Mouse (Mus musculus) stomach, embryonic 14.5 days (tissue): Measurements from ENCODE around the gene C330021F23Rik. TPM values are rescaled to one million over a fixed set of nuclear protein-coding genes. Genes with fewer than 3 reads are reported as not detected.

Experiments used
- ATAC-seq: fragments of 200-750 bp; cut with Nextera tagmentation; 2 replicates; pipeline ENCODE4 v1.8.0; 2017; ENCODE audit warnings: low read depth, moderate TSS enrichment; ENCODE audit not compliant: insufficient number of reproducible peaks, insufficient read depth, low FRiP score
- H3K27ac ChIP-seq: fragments of 300-500 bp; sonication (generic); 2 replicates; pipeline ENCODE4 v1.5.1; 2014; ENCODE audit warnings: mild to moderate bottlenecking, low read length, moderate library complexity, mixed read lengths
- H3K27me3 ChIP-seq: fragments of 300-500 bp; sonication (generic); 2 replicates; pipeline ENCODE4 v1.6.1; 2014; ENCODE audit warnings: low read length, control low read depth, mixed read lengths; ENCODE audit not compliant: control insufficient read depth, insufficient read depth
- H3K36me3 ChIP-seq: fragments of 300-500 bp; sonication (generic); 2 replicates; pipeline ENCODE4 v1.6.1; 2014; ENCODE audit warnings: mild to moderate bottlenecking, control low read depth, low read length, moderate library complexity, mixed read lengths; ENCODE audit not compliant: control insufficient read depth, insufficient read depth
- H3K4me1 ChIP-seq: fragments of 300-500 bp; sonication (generic); 2 replicates; pipeline ENCODE4 v1.6.1; 2014; ENCODE audit warnings: low read length, control low read depth, mixed read lengths; ENCODE audit not compliant: control insufficient read depth, insufficient read depth
- H3K4me2 ChIP-seq: fragments of 300-500 bp; sonication (generic); replicated peaks from 2 replicates; pipeline ENCODE4 v1.6.1; 2014; ENCODE audit warnings: low read depth, low read length, control low read depth
- H3K4me3 ChIP-seq: fragments of 300-500 bp; sonication (generic); 2 replicates; pipeline ENCODE4 v1.5.1; 2014; ENCODE audit warnings: low read depth, low read length, control low read depth
- H3K9ac ChIP-seq: fragments of 300-500 bp; sonication (generic); replicated peaks from 2 replicates; pipeline ENCODE4 v1.6.1; 2014; ENCODE audit warnings: low read depth, mild to moderate bottlenecking, control low read depth, low read length, moderate library complexity, mixed read lengths
- H3K9me3 ChIP-seq: fragments of 300-500 bp; sonication (generic); 2 replicates; pipeline ENCODE4 v1.6.1; 2016; ENCODE audit warnings: low read depth, low read length, control low read depth; ENCODE audit not compliant: control insufficient read depth
- WGBS: fragments of 180-500 bp; shearing (Covaris S2); extraction: QIAGEN DNeasy Blood & Tissue Kit; methylation state at CpG from one replicate; pipeline ENCODE4 v1.1.7; 2014; 5-methylcytosine and 5-hydroxymethylcytosine counted together
- polyA plus RNA-seq: library from polyadenylated mRNA; unstranded; fragments of >200 nt; fragmentation: Nextera tagmentation; extraction: Ambion mirVana; gene quantifications from 2 replicates; pipeline ENCODE4 v1.2.1, GENCODE M21; 2014

The C330021F23Rik gene
- polyA plus RNA-seq, 1 experiment from 2014 or later, result 1.2 TPM

GRCm38 (mm10) chr8:3621199-3621970 lies 53.6 kb downstream of the C330021F23Rik start, which contains the start of the genes Xab2 and Pet100:
TSS of gene Xab2 (minus strand) at chr8:3621316.
TSS of gene Pet100 (plus strand) at chr8:3621548.
- peak within 1 kb of the TSS; percentile 72 for H3K9ac ChIP-seq
- H3K4me1 ChIP-seq, result peaks cover 12% of the 10 kb centered on the region
- WGBS, result under 1% methylated on average over 37 of the region's 37 CpGs
- H3K9me3 ChIP-seq, result no peaks in the 10 kb centered on the region
- ATAC-seq, result peak; percentile 99
- H3K36me3 ChIP-seq, result peaks cover 17% of the 10 kb centered on the region
- peak within 1 kb of the TSS; percentile 89 for H3K4me2 ChIP-seq
- no peak within 1 kb of the TSS for H3K27ac ChIP-seq
- peak within 1 kb of the TSS; percentile 83 for H3K4me3 ChIP-seq
- no peaks in the 10 kb centered on the region for H3K27me3 ChIP-seq

GRCm38 (mm10) chr8:3622119-3622518 lies 54.3 kb downstream of the C330021F23Rik start:
- Histone ChIP-seq H3K9ac (peak overlapping the region; percentile 41; the same call in 1 of the 2 replicates), H3K9me3 (no peaks in the 10 kb centered on the region), H3K27ac (no peak overlapping the region), H3K36me3 (peaks cover 12% of the 10 kb centered on the region), H3K27me3 (no peaks in the 10 kb centered on the region), H3K4me2 (peak overlapping the region; percentile 63), H3K4me3 (peak overlapping the region; percentile 83), H3K4me1 (peaks cover 12% of the 10 kb centered on the region)
- no peak for ATAC-seq
- WGBS, result 61% methylated on average over 8 of the region's 8 CpGs

- Histone ChIP-seq H3K9me3 (no peaks in the 10 kb centered on the region), H3K27ac (no peak within 1 kb of the TSS), H3K4me1 (peaks cover under 1% of the 10 kb centered on the region; the same call in 1 of the 2 replicates), H3K27me3 (no peaks in the 10 kb centered on the region), H3K4me3 (no peak within 1 kb of the TSS), H3K36me3 (no peaks in the 10 kb centered on the region; the same call in 1 of the 2 replicates), H3K9ac (no peak within 1 kb of the TSS), H3K4me2 (no peak within 1 kb of the TSS)
- 60% methylated on average over 1 of the region's 1 CpGs for WGBS
- ATAC-seq, result no peak
These were observed 57.7 kb downstream of the C330021F23Rik start, which contains the start of gene Pcp2 for GRCm38 (mm10) chr8:3625445-3625844. TSS of gene Pcp2 (minus strand) at chr8:3625545.

- Histone ChIP-seq H3K4me3 (no peak overlapping the region), H3K27me3 (no peaks in the 10 kb centered on the region), H3K4me2 (no peak overlapping the region), H3K27ac (no peak overlapping the region), H3K36me3 (no peaks in the 10 kb centered on the region; the same call in 1 of the 2 replicates), H3K9me3 (no peaks in the 10 kb centered on the region), H3K9ac (no peak overlapping the region), H3K4me1 (no peaks in the 10 kb centered on the region; the same call in 1 of the 2 replicates)
- WGBS, result 56% methylated on average over 5 of the region's 5 CpGs
- ATAC-seq, result no peak
These were observed 59.2 kb downstream of the C330021F23Rik start for GRCm38 (mm10) chr8:3626971-3627370.

- Histone ChIP-seq H3K4me2 (no peak overlapping the region), H3K36me3 (no peaks in the 10 kb centered on the region), H3K27ac (no peak overlapping the region), H3K9ac (no peak overlapping the region), H3K4me3 (no peak overlapping the region), H3K27me3 (no peaks in the 10 kb centered on the region), H3K9me3 (no peaks in the 10 kb centered on the region), H3K4me1 (no peaks in the 10 kb centered on the region)
- 26% methylated on average over 5 of the region's 5 CpGs for WGBS
- no peak for ATAC-seq
These were observed 60.2 kb downstream of the C330021F23Rik start for GRCm38 (mm10) chr8:3628014-3628413.

GRCm38 (mm10) chr8:3630647-3631477 lies 63.1 kb downstream of the C330021F23Rik start, which contains the start of gene Stxbp2:
TSS of gene Stxbp2 (plus strand) at chr8:3630955.
- H3K4me3 ChIP-seq, result peak within 1 kb of the TSS; percentile 56
- H3K36me3 ChIP-seq, result peaks cover under 1% of the 10 kb centered on the region; the same call in 1 of the 2 replicates
- H3K4me1 ChIP-seq, result no peaks in the 10 kb centered on the region
- no peak within 1 kb of the TSS for H3K27ac ChIP-seq
- H3K9me3 ChIP-seq, result no peaks in the 10 kb centered on the region
- peak within 1 kb of the TSS; percentile 53 for H3K4me2 ChIP-seq
- peak; percentile 93 for ATAC-seq
- peak within 1 kb of the TSS; percentile 41; the same call in 1 of the 2 replicates for H3K9ac ChIP-seq
- H3K27me3 ChIP-seq, result no peaks in the 10 kb centered on the region
- 6% methylated on average over 47 of the region's 47 CpGs for WGBS

GRCm38 (mm10) chr8:3631478-3631875 lies 63.7 kb downstream of the C330021F23Rik start:
- H3K36me3 ChIP-seq, result peaks cover 4% of the 10 kb centered on the region; the same call in 1 of the 2 replicates
- peak overlapping the region; percentile 53 for H3K4me2 ChIP-seq
- no peaks in the 10 kb centered on the region for H3K27me3 ChIP-seq
- no peaks in the 10 kb centered on the region for H3K4me1 ChIP-seq
- no peaks in the 10 kb centered on the region for H3K9me3 ChIP-seq
- H3K4me3 ChIP-seq, result peak overlapping the region; percentile 56
- no peak overlapping the region for H3K27ac ChIP-seq
- H3K9ac ChIP-seq, result peak overlapping the region; percentile 41; the same call in 1 of the 2 replicates
- peak; percentile 37 for ATAC-seq
- WGBS, result 11% methylated on average over 8 of the region's 8 CpGs
